Mouse (Mus musculus): ENCODE data around the gene Ranbp3.
"Not testable (repeated sequence)": the region's sequence is repeated elsewhere in the genome, so short reads cannot be mapped to it uniquely, and the experiment has no call there.

Ranbp3 gene

DNA sequence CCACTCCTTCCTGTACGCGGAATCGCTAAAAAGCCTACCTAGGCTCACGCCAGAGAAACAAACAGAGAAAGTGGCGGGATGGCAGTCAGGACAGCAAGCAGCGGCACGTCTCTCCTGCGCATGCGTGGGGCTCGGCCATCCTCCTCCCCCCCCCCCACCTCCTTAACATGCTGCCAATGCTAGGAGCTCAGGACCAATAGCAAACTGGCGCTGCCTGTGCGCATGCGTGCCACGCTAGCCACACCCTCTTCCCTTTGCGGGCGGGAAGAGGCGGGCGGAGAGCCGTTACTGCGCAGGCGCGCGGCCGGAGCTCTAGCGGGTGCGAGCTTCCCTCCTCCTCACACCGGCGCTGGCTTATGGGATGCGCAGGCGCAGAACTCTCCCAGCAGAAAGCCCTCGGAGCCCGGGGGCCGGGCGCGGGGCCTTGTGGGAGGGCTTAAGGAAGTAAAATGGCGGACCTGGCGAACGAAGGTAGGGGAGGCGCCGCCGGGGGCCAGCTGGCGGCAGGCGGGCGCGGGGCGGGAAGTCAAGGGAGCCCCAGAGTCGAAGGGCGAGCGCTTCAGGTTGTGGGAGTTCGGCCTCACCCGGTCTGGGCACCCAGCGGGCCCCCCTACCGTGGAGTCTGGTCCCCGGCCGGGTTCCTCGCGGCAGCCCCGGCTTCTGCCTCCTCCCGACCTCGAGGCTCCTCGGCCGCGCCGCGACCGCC, at the start of gene Ranbp3:
Ranbp3 (plus strand) TSS at position 354 of the 706 bp plus-strand sequence.
- DNase-seq: peak; percentile 99

DNA sequence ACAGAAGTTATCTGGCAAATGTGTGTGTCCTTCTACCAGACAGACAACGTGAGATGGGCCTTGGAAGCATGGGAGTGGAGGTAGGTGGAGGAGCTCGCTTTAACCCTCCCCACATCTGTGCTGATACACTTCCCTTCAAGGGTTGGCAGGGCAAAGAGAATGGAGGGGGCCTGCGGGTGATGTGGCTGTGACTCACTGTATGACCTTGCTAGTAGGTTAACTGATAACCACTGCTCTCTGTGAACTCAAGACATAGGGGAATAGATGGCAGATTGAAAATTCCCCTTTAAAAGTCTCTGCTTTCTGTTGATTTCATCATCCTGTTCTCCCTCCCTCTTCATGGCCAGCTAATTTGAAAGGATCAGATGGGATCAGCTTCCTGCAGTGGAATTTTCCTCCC, 47.6 kb upstream of the Ranbp3 start:
- DNase-seq: no peak

DNA sequence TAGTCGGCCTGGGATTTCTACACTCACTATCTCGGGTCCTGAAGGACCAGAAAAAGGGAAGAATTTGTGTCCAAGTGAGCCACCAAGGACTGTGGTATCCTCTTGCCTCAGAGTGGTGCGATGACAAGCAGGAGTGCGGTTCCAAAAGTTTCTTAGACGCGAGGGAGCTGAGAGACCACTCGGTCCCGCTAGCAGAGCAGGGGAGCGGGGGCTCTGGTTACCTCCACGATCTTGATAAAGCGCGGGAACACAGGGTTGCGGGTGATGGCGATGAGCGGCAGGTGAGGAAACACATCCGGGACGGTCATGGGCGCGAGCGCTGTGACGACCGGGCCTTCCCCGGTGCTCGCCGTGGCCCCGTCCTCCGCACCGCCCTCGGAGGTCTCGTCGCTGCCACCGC, 46.8 kb upstream of the Ranbp3 start:
- no peak for DNase-seq

DNA sequence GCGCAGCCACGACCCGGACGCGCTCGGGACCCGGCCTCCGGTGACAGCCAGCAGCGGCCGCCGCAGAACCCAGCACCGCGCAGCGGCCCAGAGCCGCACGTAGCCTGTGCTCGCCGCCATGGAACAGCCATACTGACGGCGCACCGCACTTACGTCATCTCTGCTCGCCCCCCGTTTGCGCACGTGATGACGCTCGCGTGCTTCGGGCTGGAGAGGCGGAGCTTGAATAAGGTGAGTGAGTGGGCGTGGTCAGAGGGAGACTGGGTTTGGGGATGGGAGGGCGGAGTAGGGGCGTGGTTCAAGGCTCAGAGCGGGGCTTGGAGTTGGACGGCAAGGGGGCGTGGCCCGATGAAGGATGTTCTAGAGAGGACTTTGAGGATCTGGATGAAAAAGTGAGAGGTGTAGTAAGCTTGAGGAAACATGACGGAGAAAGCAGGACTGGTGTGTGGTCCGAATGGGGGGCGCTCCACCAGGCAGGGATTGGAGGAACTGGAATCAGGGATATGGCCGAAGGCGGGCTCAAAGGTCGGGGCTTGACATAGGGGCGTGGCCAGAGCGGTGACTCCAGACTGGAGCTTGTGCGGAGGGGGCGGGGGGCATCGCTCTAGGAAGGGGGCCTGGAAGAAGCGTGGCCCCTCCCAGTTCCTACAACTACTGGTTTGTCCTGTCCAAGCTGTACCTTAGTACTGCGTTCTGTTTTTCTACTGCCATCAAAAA, 46.2 kb upstream of the Ranbp3 start, which contains the start of gene Lonp1:
Lonp1 (minus strand) TSS at position 134 of the 717 bp plus-strand sequence.
- peak; percentile 98 for DNase-seq

DNA sequence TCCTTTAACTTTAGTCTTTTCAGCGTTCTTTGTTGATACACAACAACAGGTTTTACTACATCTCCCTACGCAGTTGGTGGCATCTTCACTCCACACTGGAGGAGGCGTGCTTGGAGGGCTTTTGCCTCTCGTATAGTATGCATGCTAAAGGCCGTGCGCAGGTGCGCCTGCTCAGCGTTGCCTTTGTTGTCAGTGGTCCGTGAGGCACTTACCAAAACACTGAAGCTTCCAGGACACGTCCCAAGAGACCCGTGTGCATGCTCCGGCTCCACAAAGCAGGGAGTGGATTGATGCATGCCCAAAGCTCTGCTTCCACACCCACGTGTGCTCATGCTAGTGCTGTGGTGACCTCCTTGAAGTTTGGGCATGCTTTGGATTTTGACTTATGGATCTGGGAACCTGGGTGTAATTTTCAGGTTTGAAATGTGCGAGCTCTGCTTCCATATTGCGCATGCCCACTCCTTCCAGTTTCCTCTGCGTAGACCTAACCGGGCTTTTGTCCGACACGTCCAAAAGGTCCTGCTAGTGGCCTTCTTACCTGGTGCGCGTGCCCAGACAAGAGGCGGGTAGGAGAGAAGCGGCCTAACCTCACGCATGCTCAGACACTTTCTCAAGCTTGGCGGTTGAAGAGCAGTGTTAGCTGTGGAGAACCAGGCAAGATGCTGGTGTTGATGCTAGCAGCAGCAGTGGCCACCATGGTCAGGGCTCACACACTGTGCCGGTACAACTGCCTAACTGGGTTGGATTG, 45.4 kb upstream of the Ranbp3 start, which contains the start of gene Catsperd:
Catsperd (plus strand) TSS at position 614 of the 748 bp plus-strand sequence.
- no peak for DNase-seq

DNA sequence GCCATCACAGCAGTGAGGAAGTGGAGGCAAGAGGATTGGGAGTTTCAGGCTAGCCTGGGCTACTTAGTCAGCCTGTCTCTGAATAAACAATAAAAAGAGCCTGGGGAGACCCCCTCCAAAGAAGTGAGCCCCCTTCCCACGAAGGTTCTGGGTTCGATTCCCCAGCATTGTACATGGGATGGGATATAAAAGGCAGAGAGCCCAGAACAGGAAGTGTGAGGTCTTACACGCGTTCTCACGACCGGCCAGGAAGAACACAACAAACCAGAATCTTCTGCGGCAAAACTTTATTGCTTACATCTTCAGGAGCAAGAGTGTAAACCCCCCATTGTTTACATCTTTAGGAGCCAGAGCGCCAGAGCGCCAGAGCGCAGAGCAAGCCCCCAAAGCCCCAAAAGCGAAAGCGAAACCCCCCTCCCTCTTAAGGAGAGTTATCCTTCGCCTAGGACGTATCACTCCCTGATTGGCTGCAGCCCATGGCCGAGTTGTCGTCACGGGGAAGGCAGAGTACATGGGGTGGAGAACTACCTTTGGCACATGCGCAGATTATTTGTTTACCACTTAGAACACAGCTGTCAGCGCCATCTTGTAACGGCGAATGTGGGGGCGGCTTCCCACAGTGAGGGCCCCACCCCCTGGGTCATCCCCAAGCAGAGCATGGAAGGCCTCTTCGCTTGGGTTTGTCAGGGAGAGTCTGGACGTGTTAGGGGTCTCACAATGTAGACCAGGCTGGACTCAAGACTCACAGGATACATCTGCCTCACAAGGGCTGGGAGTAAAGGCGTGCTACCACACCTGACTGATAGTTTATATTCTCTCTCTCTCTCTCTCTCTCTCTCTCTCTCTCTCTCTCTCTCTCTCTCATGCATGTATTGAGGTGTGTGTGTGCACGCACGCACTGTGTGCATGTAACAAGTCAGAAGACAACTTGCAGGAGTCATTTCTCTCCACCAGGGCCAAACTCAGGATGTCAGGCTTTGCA, 43.0 kb upstream of the Ranbp3 start:
- not testable (repeated sequence) for DNase-seq

DNA sequence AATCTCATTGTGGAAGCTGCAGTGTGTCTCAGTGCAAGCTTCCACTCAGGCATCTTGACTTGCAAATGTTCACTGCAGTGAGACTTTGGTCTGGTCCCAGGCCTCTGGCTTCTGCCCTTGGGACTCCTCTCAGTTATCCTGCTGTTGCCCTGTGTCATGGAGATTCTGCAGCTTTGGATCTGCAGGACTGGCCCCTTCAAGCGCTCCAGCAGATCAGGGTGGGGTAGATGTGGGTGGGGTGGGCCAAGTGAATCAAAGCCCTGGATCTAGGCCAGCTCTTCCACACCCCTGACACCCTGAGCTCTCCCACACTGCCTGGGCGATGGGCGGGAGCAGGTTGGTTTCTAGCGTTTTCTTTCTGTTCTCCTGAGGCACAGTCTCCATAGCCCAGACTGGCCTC, 41.3 kb upstream of the Ranbp3 start:
- DNase-seq: no peak

DNA sequence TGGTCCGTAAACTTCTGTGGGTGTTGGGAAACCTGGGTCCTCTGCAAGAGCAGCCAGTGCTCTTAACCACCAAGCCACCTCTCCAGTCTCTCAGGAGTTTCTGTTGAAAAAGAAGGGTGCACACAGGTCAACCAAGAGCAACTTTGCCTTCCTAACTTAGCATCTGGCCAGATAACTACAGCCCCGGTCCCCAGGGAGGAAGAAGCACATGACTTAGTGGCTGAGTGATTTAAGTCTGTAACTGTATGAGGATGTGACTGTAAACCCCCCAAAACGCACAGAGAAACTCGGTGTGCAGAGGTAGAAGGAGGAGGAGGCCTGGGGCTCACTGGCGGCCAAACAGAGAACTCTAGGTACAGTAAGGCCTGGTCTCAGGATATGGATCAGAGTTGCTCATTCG, 39.1 kb upstream of the Ranbp3 start:
- DNase-seq: no peak

DNA sequence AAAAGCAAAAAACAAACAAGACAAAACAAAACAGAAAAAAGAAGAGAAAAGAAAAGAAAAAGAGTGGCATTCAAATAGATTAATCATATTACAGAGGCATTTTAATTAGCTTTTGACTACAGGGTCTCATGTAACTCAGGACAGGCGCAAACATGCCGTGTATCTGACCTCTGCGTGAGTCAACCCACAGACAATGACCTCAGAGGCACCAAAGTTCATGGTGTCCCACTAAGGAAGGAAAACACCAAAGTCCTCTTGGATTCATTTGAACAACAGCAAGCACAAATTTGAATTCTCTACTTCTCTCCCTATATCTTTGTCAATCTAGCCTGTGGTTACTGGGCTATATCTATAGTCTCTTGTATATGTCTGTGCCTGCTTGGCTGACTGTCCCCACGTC, 29.9 kb upstream of the Ranbp3 start:
- no peak for DNase-seq

DNA sequence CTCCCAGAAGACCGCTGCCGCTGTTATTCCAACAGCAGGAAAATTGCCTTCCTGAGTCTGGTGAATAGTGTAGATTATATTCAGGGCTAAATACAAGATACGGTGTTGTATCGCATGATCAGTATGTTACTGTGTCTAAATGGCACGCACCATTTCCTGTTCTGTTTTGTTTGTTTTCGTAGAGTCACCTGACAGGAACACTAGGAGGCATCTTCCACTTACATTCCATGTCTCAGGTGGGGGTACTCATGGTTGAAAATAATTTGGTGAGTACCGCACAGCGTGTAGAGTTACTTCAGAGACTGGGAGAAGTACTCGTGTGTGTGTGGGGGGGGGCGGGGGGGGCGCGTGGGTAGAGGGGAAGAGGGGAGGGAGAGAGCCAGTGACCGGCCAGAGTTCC, 25.5 kb upstream of the Ranbp3 start:
- DNase-seq: no peak

DNA sequence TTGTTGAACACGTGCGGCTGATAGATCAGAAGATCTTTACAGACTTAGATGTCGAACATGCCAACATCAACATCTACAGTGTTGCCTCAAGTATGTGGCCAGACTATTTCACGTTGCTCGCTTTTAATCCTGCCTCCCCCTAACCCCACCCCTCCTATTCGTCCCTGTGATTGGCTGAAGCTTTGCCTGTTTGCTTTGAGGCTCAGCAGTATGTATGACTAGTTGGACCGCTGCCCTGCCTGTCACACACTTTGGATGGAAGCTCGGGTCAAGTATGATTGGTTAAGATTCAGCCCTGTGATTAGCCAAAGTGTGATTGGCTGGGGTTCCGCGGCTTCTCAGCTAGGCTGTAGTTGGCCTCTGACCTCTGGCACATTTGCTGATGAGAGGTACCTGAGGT, 21.3 kb upstream of the Ranbp3 start:
- DNase-seq: no peak

DNA sequence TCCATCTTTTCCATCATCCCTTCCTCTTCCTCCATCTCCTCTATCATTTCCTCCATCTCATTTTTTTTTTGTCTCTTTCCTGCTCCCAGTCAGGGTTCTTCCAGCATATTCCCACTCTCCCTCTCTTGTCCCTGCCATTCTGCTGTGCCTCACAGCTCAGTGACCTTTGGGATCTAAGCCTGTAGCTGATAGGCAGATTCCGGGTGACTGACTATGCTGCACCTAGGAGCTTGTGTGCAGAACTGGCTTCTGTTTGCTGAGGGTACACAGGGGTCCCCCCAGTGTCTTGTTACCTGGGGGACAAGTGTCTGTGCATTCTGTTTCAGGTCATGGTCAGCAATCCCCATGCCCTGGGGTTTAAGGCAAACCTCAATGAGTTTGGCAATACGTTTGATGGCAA, 18.3 kb upstream of the Ranbp3 start:
- no peak for DNase-seq

DNA sequence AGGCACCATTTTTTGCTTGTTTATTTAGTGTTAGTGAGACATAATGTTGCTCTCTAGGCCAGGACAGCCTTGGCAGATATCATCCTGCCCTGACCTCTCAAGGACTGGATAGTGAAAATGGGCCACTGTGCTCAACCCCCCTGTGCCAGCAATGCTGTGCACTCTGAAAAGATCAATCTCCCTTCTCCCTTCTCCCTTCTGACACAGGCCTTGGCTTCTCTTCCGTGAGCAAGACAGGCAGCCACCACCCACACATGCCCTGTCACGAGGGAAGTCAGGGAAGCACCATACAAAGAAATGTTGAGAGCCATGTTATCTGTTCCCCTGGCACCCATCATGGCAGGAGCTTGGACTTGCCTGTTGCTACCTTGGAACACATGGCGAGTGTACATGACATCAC, 17.8 kb upstream of the Ranbp3 start:
- DNase-seq: no peak

DNA sequence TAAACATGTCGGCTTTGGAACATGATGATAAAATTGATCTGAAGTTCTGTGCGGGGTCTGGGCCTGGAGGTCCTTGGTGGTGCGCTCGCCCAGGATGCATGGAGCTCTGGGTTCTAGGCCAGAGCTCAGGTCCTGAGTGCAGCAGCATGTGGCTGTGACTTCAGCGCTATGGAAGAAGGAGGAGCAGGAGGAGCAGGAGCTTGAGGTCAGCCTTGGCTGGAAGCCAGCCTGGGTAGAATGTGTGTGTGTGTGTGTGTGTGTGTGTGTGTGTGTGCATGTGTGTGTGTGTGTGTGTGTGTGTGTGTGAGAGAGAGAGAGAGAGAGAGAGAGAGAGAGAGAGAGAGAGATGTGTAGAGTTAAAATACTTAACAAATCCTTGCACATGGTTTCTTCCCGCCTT, 16.9 kb upstream of the Ranbp3 start:
- no peak for DNase-seq

DNA sequence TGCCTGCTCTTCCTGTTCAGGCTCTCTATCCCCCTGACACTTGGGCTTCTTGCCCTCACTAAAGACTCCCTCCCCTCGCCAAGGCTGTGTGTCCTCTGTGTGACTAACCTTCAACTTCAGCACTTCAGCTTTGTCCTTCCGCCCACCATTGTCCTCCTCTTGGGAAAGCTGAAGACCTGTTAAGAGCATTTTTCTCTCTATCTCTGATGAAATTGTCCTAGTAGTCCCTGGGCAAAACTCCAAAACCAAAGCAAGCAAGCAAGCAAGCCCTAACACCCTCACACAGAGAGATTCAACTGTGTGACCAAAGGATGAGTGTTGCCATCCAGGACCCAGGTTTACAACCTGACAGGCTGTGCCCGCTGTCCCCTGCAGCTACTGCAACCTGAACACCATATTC, 9.4 kb upstream of the Ranbp3 start:
- no peak for DNase-seq

DNA sequence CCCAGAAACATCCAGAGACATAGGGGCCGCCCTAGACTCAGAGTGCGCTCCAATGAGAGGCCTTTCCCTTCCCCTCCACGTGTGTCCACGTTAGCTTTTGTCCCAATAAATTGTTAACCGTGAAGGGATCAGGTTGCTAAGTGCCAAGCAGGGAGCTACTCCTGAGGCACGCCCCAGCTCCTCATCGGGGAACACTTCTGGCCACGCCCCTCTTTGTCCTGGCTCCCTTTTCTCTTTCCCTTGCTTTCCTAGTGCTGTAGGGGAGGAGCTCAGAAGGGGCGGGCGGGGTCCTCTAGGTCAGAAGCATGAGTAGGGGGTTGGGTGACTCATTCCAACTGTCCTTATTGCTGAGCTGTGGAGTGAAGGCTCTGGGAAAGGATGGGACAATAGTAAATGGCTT, 8.8 kb upstream of the Ranbp3 start:
- no peak for DNase-seq

DNA sequence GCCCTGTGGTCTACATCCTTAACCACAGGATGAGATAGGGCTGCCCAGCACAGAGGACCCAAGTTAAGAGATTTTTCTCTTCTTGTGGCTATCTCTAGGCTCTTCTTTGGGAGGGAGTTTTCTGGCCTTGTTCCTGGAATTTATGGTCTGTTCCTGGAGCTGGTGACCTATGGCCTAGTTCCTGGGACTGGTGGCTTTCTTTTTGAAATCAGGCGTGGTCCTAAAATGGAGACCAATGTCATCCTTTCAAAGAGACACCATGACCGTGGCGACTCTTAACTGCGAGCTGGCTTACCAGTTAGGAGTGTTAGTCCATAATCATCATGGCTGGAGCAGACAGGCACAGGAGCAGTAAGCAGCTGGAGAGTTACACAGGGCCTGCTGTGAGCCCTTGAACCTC, 6.7 kb upstream of the Ranbp3 start:
- DNase-seq: no peak

DNA sequence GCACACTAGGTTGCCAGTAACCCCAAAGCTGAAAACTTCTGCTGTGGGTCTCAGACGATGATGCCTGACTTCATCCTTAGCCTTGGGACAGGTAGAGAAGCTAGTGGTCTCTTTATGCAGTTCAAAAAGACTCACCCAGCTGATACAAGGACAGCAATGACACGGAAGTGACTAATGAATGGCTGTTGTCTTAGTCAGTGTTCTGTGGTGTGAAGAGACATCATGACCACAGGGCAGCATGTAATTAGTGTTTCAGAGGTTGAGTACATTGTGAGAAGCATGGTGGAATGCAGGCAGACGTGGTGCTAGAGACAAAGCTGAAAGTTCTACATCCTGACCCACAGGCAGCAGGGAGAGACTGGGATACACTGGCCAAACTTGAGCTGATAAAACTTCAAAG, 5.5 kb upstream of the Ranbp3 start:
- DNase-seq: no peak

DNA sequence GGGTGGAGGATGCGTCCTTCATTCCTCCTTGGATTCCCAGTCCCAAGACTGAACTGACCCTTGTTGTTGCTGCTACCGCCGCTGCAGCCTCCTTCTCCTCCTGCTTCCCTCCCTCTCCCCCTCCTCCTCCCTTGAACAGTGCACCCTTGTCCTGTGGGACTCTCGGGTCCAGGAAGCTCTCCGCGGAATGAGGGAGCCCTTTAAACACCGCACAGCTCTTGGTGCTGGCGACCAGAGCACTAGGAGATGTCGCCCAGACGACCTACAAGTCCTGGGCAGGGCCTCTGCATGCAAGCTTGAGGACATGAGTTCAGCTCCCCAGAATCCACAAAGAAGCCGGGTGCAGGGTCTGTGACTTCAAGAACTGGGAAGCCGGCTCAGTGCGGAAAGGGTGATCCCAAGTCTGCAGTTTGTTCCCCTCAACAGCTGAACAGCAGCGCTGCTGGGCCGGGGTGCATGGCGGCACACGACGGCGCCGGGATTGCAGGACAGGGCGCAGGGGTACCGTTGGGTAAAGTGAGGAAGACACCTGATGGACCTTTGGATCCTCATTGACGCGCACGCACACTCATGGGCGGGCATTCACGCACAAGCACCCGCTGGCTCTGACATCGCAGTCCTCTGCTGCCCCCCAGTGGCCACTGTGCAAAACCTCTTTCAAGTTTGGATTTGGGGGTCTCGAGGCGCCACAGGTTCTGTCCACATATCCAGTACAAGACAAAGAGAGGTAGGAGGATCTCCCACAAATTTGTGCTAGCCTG, 4.5 kb upstream of the Ranbp3 start:
- peak; percentile 96 for DNase-seq

DNA sequence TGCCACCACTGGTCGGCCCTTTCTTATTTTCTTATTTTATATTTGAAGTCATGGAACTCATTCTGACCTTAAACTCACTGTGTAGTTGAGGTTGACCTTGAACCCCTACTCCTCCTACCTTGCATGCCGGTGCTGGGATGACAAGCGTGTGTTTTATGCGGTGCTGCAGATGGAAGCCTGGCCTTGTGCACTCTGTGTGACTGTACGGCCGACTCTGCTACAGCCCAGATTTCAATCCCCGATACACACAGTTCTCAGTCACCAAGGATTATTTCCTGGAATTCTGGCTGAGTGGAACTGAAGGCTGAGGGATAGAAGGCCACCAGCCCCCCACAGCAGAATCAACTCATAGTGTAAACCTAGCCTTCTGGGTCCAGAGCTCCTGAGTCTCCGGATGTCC, 3.3 kb upstream of the Ranbp3 start:
- no peak for DNase-seq

DNA sequence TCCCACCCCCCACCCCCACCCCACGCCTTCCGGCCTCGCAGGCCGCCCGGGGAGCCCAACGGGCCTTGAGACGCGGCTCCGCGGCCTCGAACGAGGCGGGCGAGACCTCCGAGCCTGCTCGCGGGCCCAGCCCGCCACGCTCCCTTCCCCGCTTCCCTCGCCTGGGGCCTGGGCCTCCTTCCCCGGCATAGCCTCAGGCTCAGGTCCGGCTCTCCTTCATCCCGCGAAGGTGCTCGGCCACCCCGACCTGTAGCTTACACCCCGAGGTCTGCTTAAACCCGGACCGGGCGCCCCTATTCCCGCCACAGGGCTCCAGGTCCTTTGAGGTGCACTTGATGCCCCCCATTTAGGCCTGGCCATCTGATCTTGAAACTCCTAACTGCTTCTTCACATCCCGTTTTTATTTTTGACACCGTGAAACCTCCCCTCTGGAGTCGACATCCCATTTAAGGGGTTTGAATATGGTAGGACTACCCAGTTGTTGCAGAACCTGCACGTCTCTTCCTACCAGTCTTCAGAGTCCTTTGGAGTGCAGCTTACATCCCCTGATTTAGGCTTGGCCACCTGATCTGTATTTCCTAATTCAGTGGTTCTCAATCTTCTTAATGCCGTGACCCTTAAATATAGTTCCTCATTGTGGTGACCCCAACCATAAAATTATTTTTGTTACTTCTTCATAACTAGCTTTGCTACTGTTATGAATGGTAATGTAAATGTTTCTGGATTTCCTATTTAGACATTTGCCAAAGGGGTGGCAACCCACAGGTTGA, 738 bp downstream of the Ranbp3 start:
- DNase-seq: no peak

Data from thymus, postnatal 4 days (tissue).